20 mouse cellular contexts compared by ENCODE assay signal in genomic region chr2:74257034-74257781, GRCm38 (mm10).
DNase-seq lines count a peak whose midpoint lies in the region; ATAC-seq and TF ChIP-seq lines count a peak whose summit lies in the region.
"Had no signal": no experiment of that assay in that cellular context is flagged by ENCODE, and none has a peak within 500 bp of the region (broad histone marks: within the 10 kb centered on the region; RNA-seq: fewer than 3 reads in every experiment).

No protein-coding gene starts in this region.

- H3K4me1 ChIP-seq in kidney, postnatal 0 days (replicated peaks; ENCODE audit: insufficient read depth, low read length) = no peaks in the 10 kb centered on the region
- no peaks in the 10 kb centered on the region for H3K4me1 ChIP-seq in intestine, embryonic 15.5 days (replicated peaks)
- H3K4me1 ChIP-seq in intestine, postnatal 0 days (replicated peaks; ENCODE audit: control insufficient read depth, insufficient read depth, low read length) = no peaks in the 10 kb centered on the region
- H3K4me1 ChIP-seq: embryonic facial prominence, embryonic 13.5 days; embryonic facial prominence, embryonic 15.5 days; forebrain, embryonic 10.5 days; forebrain, embryonic 12.5 days; forebrain, embryonic 15.5 days had no signal

- no peaks in the 10 kb centered on the region for H3K9me3 ChIP-seq in kidney, postnatal 0 days (replicated peaks; ENCODE audit: low read length)
- no peaks in the 10 kb centered on the region for H3K9me3 ChIP-seq in intestine, embryonic 15.5 days
- H3K9me3 ChIP-seq in intestine, postnatal 0 days (ENCODE audit: control insufficient read depth) = no peaks in the 10 kb centered on the region
- H3K9me3 ChIP-seq: embryonic facial prominence, embryonic 13.5 days; embryonic facial prominence, embryonic 15.5 days; forebrain, embryonic 10.5 days; forebrain, embryonic 12.5 days; forebrain, embryonic 15.5 days had no signal

- peak; percentile 43 for DNase-seq in kidney, postnatal 0 days (ENCODE audit: low spot score)
- DNase-seq in kidney, postnatal 14 days = no peak
- DNase-seq in embryo, embryonic 9.5 days (ENCODE audit: extremely low spot score) = no peak
- no peak for DNase-seq in adipocyte (ENCODE audit: low spot score)
- DNase-seq: adrenal gland, adult 8-10 months; adrenal gland, postnatal 14 days; adrenal gland, postnatal 36 days; cerebellum, adult 11-12 months; cerebellum, adult 2 months; cerebellum, adult 9-10 months; cerebellum, postnatal 10 days; cerebellum, postnatal 25 days had no signal

- no peaks in the 10 kb centered on the region for H3K36me3 ChIP-seq in kidney, postnatal 0 days (ENCODE audit: insufficient read depth, low read length)
- H3K36me3 ChIP-seq in intestine, embryonic 15.5 days = no peaks in the 10 kb centered on the region
- no peaks in the 10 kb centered on the region for H3K36me3 ChIP-seq in intestine, postnatal 0 days (ENCODE audit: control insufficient read depth, insufficient read depth)
- H3K36me3 ChIP-seq: embryonic facial prominence, embryonic 13.5 days; embryonic facial prominence, embryonic 15.5 days; forebrain, embryonic 10.5 days; forebrain, embryonic 12.5 days; forebrain, embryonic 15.5 days had no signal

- no peak overlapping the region for H3K9ac ChIP-seq in kidney, postnatal 0 days (ENCODE audit: low read depth, low read length)
- no peak overlapping the region for H3K9ac ChIP-seq in intestine, embryonic 15.5 days
- H3K9ac ChIP-seq in intestine, postnatal 0 days (ENCODE audit: low read depth, low read length) = no peak overlapping the region
- H3K9ac ChIP-seq: embryonic facial prominence, embryonic 13.5 days; embryonic facial prominence, embryonic 15.5 days; forebrain, embryonic 12.5 days; forebrain, embryonic 15.5 days had no signal

- H3K4me2 ChIP-seq in kidney, postnatal 0 days (ENCODE audit: low read length) = no peak overlapping the region
- H3K4me2 ChIP-seq in intestine, embryonic 15.5 days (replicated peaks) = no peak overlapping the region
- peak overlapping the region; percentile 44 for H3K4me2 ChIP-seq in intestine, postnatal 0 days (replicated peaks; ENCODE audit: low read depth)
- H3K4me2 ChIP-seq: embryonic facial prominence, embryonic 13.5 days; embryonic facial prominence, embryonic 15.5 days; forebrain, embryonic 12.5 days; forebrain, embryonic 15.5 days had no signal

- H3K27me3 ChIP-seq in kidney, postnatal 0 days (ENCODE audit: insufficient read depth, low read length) = no peaks in the 10 kb centered on the region
- H3K27me3 ChIP-seq in intestine, embryonic 15.5 days (replicated peaks) = no peaks in the 10 kb centered on the region
- no peaks in the 10 kb centered on the region for H3K27me3 ChIP-seq in intestine, postnatal 0 days (replicated peaks; ENCODE audit: control insufficient read depth, insufficient read depth, low read length)
- H3K27me3 ChIP-seq: embryonic facial prominence, embryonic 13.5 days; embryonic facial prominence, embryonic 15.5 days; forebrain, embryonic 12.5 days; forebrain, embryonic 15.5 days had no signal

- H3K4me3 ChIP-seq in kidney, postnatal 0 days (replicated peaks; ENCODE audit: low read depth, low read length) = no peak overlapping the region
- no peak overlapping the region for H3K4me3 ChIP-seq in intestine, embryonic 15.5 days (replicated peaks)
- H3K4me3 ChIP-seq in intestine, postnatal 0 days (ENCODE audit: low read depth, low read length) = no peak overlapping the region
- H3K4me3 ChIP-seq: embryonic facial prominence, embryonic 13.5 days; embryonic facial prominence, embryonic 15.5 days; erythroblast, embryonic 14.5 days; forebrain, embryonic 10.5 days; forebrain, embryonic 12.5 days; forebrain, embryonic 15.5 days had no signal

- TF ChIP-seq CTCF in kidney, postnatal 0 days (IDR thresholded peaks at IDR 0.05; ENCODE audit: low read depth) = no peak
- TF ChIP-seq CTCF in intestine, postnatal 0 days (IDR thresholded peaks at IDR 0.05; ENCODE audit: low read depth) = no peak

- no peak for ATAC-seq in kidney, postnatal 0 days (replicated peaks; ENCODE audit: low FRiP score, low read depth)
- peak; percentile 93 for ATAC-seq in intestine, embryonic 15.5 days
- ATAC-seq in intestine, postnatal 0 days = peak; percentile 88
- ATAC-seq: forebrain, embryonic 15.5 days had no signal

- H3K27ac ChIP-seq in kidney, postnatal 0 days = no peak overlapping the region
- H3K27ac ChIP-seq in intestine, embryonic 15.5 days = no peak overlapping the region
- no peak overlapping the region for H3K27ac ChIP-seq in intestine, postnatal 0 days (ENCODE audit: low read depth, low read length)
- H3K27ac ChIP-seq: embryonic facial prominence, embryonic 13.5 days; embryonic facial prominence, embryonic 15.5 days; forebrain, embryonic 10.5 days; forebrain, embryonic 12.5 days; forebrain, embryonic 15.5 days had no signal

- WGBS in kidney, postnatal 0 days = 12% methylated on average over 8 of the region's 8 CpGs
- 9% methylated on average over 8 of the region's 8 CpGs for WGBS in intestine, embryonic 15.5 days
- 12% methylated on average over 8 of the region's 8 CpGs for WGBS in intestine, postnatal 0 days
